Mouse (Mus musculus): ENCODE data around the gene Cfap45. TPM values are rescaled to one million over a fixed set of nuclear protein-coding genes. Genes with fewer than 3 reads are reported as not detected.

Gene Cfap45
- total and polyA plus RNA-seq, 3 experiments = 0.40 TPM; not detected in 2

- TF ChIP-seq ETS1 (IDR thresholded peaks at IDR 0.05; ENCODE audit: low read depth, low read length) (no peak), TAL1 (IDR thresholded peaks at IDR 0.05; ENCODE audit: low read length) (no peak), ZC3H11A (IDR thresholded peaks at IDR 0.05; ENCODE audit: low read depth, low read length) (no peak), NELFE (IDR thresholded peaks at IDR 0.05; ENCODE audit: low read depth, low read length) (no peak), MYB (IDR thresholded peaks at IDR 0.05; ENCODE audit: low read depth, low read length) (no peak), E2F4 (IDR thresholded peaks at IDR 0.05; ENCODE audit: borderline replicate concordance, low read depth, low read length) (no peak), MAX (IDR thresholded peaks at IDR 0.05; ENCODE audit: low read length) (no peak), CHD1 (IDR thresholded peaks at IDR 0.05; ENCODE audit: low read depth, low read length) (no peak), ZNF384 (IDR thresholded peaks at IDR 0.05; ENCODE audit: low read depth, low read length) (no peak), MXI1 (IDR thresholded peaks at IDR 0.05; ENCODE audit: low read depth, low read length) (no peak), GABPA (IDR thresholded peaks at IDR 0.05; ENCODE audit: low read depth, low read length) (no peak), TBP (IDR thresholded peaks at IDR 0.05; ENCODE audit: low read depth, low read length) (no peak), GATA1 (IDR thresholded peaks at IDR 0.05; ENCODE audit: low read depth, low read length) (no peak)
- no peaks in the 10 kb centered on the region for H3K9me3 ChIP-seq (replicated peaks; ENCODE audit: insufficient read depth, low read length)
- H3K4me1 ChIP-seq (ENCODE audit: control insufficient read depth in 1 of 2, insufficient read depth in 2 of 2, low read length in 2 of 2) = no peaks in the 10 kb centered on the region
- H3K27me3 ChIP-seq (ENCODE audit: control insufficient read depth in 1 of 2, insufficient read depth in 2 of 2, low read length in 2 of 2) = peaks cover 0 to 2% of the 10 kb centered on the region in 2 experiments; a peak in 2 of 4 replicates
- no peaks in the 10 kb centered on the region for H3K79me2 ChIP-seq (ENCODE audit: control insufficient read depth, insufficient read depth, low read length, poor library complexity)
- no peak overlapping the region for H3K9ac ChIP-seq (ENCODE audit: control insufficient read depth, low read depth, low read length, poor library complexity, severe bottlenecking)
- H3K4me3 ChIP-seq (ENCODE audit: control insufficient read depth in 1 of 2, insufficient read depth in 1 of 2, low read depth in 2 of 2, low read length in 2 of 2) = no peak overlapping the region
- DNase-seq (ENCODE audit: low read depth, low spot score) = no peak
- H3K36me3 ChIP-seq (ENCODE audit: control insufficient read depth in 1 of 2, insufficient read depth in 2 of 2, low read length in 2 of 2) = no peaks in the 10 kb centered on the region
- no peak overlapping the region for H3K27ac ChIP-seq (ENCODE audit: control insufficient read depth, low read depth, low read length)
Observed at GRCm38 (mm10) chr1:172492047-172492446, 28.6 kb upstream of the Cfap45 start.

GRCm38 (mm10) chr1:172493516-172493915 lies 27.1 kb upstream of the Cfap45 start:
- Histone ChIP-seq H3K79me2 (ENCODE audit: control insufficient read depth, insufficient read depth, low read length, poor library complexity) (no peaks in the 10 kb centered on the region), H3K27ac (ENCODE audit: control insufficient read depth, low read depth, low read length) (no peak overlapping the region), H3K4me1 (ENCODE audit: control insufficient read depth in 1 of 2, insufficient read depth in 2 of 2, low read length in 2 of 2) (no peaks in the 10 kb centered on the region), H3K9ac (ENCODE audit: control insufficient read depth, low read depth, low read length, poor library complexity, severe bottlenecking) (no peak overlapping the region), H3K36me3 (ENCODE audit: control insufficient read depth in 1 of 2, insufficient read depth in 2 of 2, low read length in 2 of 2) (no peaks in the 10 kb centered on the region), H3K9me3 (replicated peaks; ENCODE audit: insufficient read depth, low read length) (no peaks in the 10 kb centered on the region), H3K4me3 (ENCODE audit: control insufficient read depth in 1 of 2, insufficient read depth in 1 of 2, low read depth in 2 of 2, low read length in 2 of 2) (no peak overlapping the region), H3K27me3 (ENCODE audit: control insufficient read depth in 1 of 2, insufficient read depth in 2 of 2, low read length in 2 of 2) (no peaks in the 10 kb centered on the region; a peak in 1 of 4 replicates)
- DNase-seq (ENCODE audit: low read depth, low spot score) = no peak
- TF ChIP-seq SIN3A (IDR thresholded peaks at IDR 0.05; ENCODE audit: low read length) = no peak
- TF ChIP-seq JUND (IDR thresholded peaks at IDR 0.05; ENCODE audit: low read depth, low read length) = no peak
- no peak for TF ChIP-seq RCOR1 (IDR thresholded peaks at IDR 0.05; ENCODE audit: low read depth, low read length)
- no peak for TF ChIP-seq USF2 (IDR thresholded peaks at IDR 0.05; ENCODE audit: borderline replicate concordance in 1 of 2, insufficient read depth in 1 of 2, low read depth in 1 of 2, low read length in 2 of 2)
- TF ChIP-seq CHD1 (IDR thresholded peaks at IDR 0.05; ENCODE audit: low read depth, low read length) = no peak
- TF ChIP-seq MYC (IDR thresholded peaks at IDR 0.05; ENCODE audit: low read depth, low read length) = no peak
- no peak for TF ChIP-seq POLR2A (IDR thresholded peaks at IDR 0.05; ENCODE audit: control insufficient read depth in 1 of 2, insufficient read depth in 1 of 2, low read depth in 1 of 2, low read length in 2 of 2, poor library complexity in 1 of 2)
- TF ChIP-seq GATA1 (IDR thresholded peaks at IDR 0.05; ENCODE audit: low read depth, low read length) = no peak
- no peak for TF ChIP-seq SMC3 (IDR thresholded peaks at IDR 0.05; ENCODE audit: low read depth, low read length)
- TF ChIP-seq USF1 (IDR thresholded peaks at IDR 0.05; ENCODE audit: low read depth, low read length) = no peak
- TF ChIP-seq UBTF (IDR thresholded peaks at IDR 0.05; ENCODE audit: borderline replicate concordance, insufficient read depth, low read depth, low read length) = no peak
- TF ChIP-seq ETS1 (IDR thresholded peaks at IDR 0.05; ENCODE audit: low read depth, low read length) = no peak
- TF ChIP-seq MAFK (IDR thresholded peaks at IDR 0.05; ENCODE audit: borderline replicate concordance, low read depth, low read length) = no peak
- TF ChIP-seq ZKSCAN1 (IDR thresholded peaks at IDR 0.05; ENCODE audit: low read depth, low read length) = no peak
- no peak for TF ChIP-seq CHD2 (IDR thresholded peaks at IDR 0.05; ENCODE audit: low read length)
- no peak for TF ChIP-seq GABPA (IDR thresholded peaks at IDR 0.05; ENCODE audit: low read depth, low read length)
- TF ChIP-seq KAT2A (conservative IDR thresholded peaks at IDR 0.05; ENCODE audit: low read depth, low read length) = no peak
